Mouse (Mus musculus): ENCODE results near the gene Creb5. TPM values are rescaled to one million over a fixed set of nuclear protein-coding genes. Genes with fewer than 3 reads are reported as not detected.
A peak's percentile ranks its signal among the peaks of the same experiment; 100 is the strongest.

Gene Creb5
- polyA plus RNA-seq, 1 experiment from 2014 or later: 39.0 TPM

DNA sequence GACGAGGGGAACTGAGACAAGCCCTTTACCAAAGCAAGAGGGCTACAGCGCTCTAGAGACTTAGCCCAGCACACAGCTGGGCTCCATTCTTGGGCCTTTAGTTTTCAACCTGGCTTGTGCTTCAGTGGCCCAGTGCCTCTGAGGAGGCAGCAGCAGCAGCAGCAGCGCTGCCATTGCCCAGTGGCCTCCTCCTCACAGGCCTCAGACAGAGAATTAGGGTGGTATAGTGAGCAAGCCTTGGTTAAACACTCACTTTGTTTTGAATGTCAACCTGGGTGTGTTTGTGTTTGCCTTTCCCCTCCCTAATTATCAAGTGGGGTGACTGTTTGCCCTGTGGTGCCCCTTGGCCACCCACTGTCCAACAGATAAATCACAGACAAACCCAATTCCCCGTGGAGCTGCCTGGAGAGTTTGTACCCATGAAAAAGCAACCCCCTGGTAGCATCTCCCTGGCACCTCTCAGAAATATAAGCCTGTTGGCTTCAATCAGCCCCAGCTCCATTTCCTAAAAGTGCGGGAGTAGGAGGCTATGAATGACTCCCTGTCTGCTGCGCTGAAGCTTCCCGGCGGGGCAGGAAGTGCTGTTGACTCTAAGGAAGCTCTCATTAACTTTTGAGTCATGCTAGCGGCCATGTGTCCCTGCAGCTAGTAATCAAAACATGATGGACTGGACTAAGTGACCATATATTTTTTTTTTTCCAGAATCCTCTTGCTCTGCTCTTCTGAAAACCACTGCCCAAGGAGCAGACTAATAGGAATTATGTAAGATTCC, 328.6 kb downstream of the Creb5 start:
- Histone ChIP-seq H3K9me3 (ENCODE audit: control insufficient read depth, low read length) (no peaks in the 10 kb centered on the region), H3K4me3 (ENCODE audit: low read depth, low read length) (no peak overlapping the region), H3K4me1 (replicated peaks; ENCODE audit: control insufficient read depth, insufficient read depth, low read length) (no peaks in the 10 kb centered on the region), H3K36me3 (ENCODE audit: control insufficient read depth, insufficient read depth, low read length) (no peaks in the 10 kb centered on the region), H3K4me2 (ENCODE audit: low read depth, low read length, severe bottlenecking) (no peak overlapping the region), H3K9ac (ENCODE audit: low read length) (no peak overlapping the region), H3K27ac (ENCODE audit: low read depth, low read length) (no peak overlapping the region), H3K27me3 (ENCODE audit: control insufficient read depth, insufficient read depth, low read length) (no peaks in the 10 kb centered on the region)
- 71% methylated on average over 9 of the region's 9 CpGs for WGBS
- DNase-seq (ENCODE audit: low spot score): no peak
- no peak for ATAC-seq (replicated peaks; ENCODE audit: low FRiP score)

GRCm38 (mm10) chr6:53618164-53618563, 331.1 kb downstream of the Creb5 start:
- no peak overlapping the region for H3K4me3 ChIP-seq (ENCODE audit: low read depth, low read length)
- H3K4me1 ChIP-seq (replicated peaks; ENCODE audit: control insufficient read depth, insufficient read depth, low read length): 0 out of 2 replicates have a peak, but pooled peaks cover 3% of the 10 kb centered on the region
- H3K27ac ChIP-seq (ENCODE audit: low read depth, low read length): no peak overlapping the region
- no peak for DNase-seq (ENCODE audit: low spot score)
- no peaks in the 10 kb centered on the region for H3K36me3 ChIP-seq (ENCODE audit: control insufficient read depth, insufficient read depth, low read length)
- H3K9ac ChIP-seq (ENCODE audit: low read length): no peak overlapping the region
- WGBS: 83% methylated on average over 8 of the region's 8 CpGs
- ATAC-seq (replicated peaks; ENCODE audit: low FRiP score): no peak
- no peaks in the 10 kb centered on the region for H3K27me3 ChIP-seq (ENCODE audit: control insufficient read depth, insufficient read depth, low read length)
- no peak overlapping the region for H3K4me2 ChIP-seq (ENCODE audit: low read depth, low read length, severe bottlenecking)
- no peaks in the 10 kb centered on the region for H3K9me3 ChIP-seq (ENCODE audit: control insufficient read depth, low read length)

GRCm38 (mm10) chr6:53619676-53620075, 332.6 kb downstream of the Creb5 start:
- H3K4me3 ChIP-seq (ENCODE audit: low read depth, low read length): no peak overlapping the region
- H3K27me3 ChIP-seq (ENCODE audit: control insufficient read depth, insufficient read depth, low read length): no peaks in the 10 kb centered on the region
- DNase-seq (ENCODE audit: low spot score) (no peak), ATAC-seq (replicated peaks; ENCODE audit: low FRiP score) (no peak)
- H3K4me2 ChIP-seq (ENCODE audit: low read depth, low read length, severe bottlenecking): no peak overlapping the region
- no peaks in the 10 kb centered on the region for H3K36me3 ChIP-seq (ENCODE audit: control insufficient read depth, insufficient read depth, low read length)
- H3K9me3 ChIP-seq (ENCODE audit: control insufficient read depth, low read length): no peaks in the 10 kb centered on the region
- no peak overlapping the region for H3K9ac ChIP-seq (ENCODE audit: low read length)
- H3K4me1 ChIP-seq (replicated peaks; ENCODE audit: control insufficient read depth, insufficient read depth, low read length): peaks cover 3% of the 10 kb centered on the region; the same call in 1 of the 2 replicates
- H3K27ac ChIP-seq (ENCODE audit: low read depth, low read length): no peak overlapping the region
- 89% methylated on average over 1 of the region's 1 CpGs for WGBS

GRCm38 (mm10) chr6:53621295-53621694, 334.2 kb downstream of the Creb5 start:
- Histone ChIP-seq H3K4me3 (ENCODE audit: low read depth, low read length) (no peak overlapping the region), H3K36me3 (ENCODE audit: control insufficient read depth, insufficient read depth, low read length) (no peaks in the 10 kb centered on the region), H3K9ac (ENCODE audit: low read length) (no peak overlapping the region), H3K4me2 (ENCODE audit: low read depth, low read length, severe bottlenecking) (no peak overlapping the region), H3K9me3 (ENCODE audit: control insufficient read depth, low read length) (no peaks in the 10 kb centered on the region), H3K27me3 (ENCODE audit: control insufficient read depth, insufficient read depth, low read length) (no peaks in the 10 kb centered on the region), H3K4me1 (replicated peaks; ENCODE audit: control insufficient read depth, insufficient read depth, low read length) (peaks cover 3% of the 10 kb centered on the region; the same call in 1 of the 2 replicates), H3K27ac (ENCODE audit: low read depth, low read length) (no peak overlapping the region)
- ATAC-seq (replicated peaks; ENCODE audit: low FRiP score) (no peak), DNase-seq (ENCODE audit: low spot score) (no peak)
- 86% methylated on average over 5 of the region's 5 CpGs for WGBS

DNA sequence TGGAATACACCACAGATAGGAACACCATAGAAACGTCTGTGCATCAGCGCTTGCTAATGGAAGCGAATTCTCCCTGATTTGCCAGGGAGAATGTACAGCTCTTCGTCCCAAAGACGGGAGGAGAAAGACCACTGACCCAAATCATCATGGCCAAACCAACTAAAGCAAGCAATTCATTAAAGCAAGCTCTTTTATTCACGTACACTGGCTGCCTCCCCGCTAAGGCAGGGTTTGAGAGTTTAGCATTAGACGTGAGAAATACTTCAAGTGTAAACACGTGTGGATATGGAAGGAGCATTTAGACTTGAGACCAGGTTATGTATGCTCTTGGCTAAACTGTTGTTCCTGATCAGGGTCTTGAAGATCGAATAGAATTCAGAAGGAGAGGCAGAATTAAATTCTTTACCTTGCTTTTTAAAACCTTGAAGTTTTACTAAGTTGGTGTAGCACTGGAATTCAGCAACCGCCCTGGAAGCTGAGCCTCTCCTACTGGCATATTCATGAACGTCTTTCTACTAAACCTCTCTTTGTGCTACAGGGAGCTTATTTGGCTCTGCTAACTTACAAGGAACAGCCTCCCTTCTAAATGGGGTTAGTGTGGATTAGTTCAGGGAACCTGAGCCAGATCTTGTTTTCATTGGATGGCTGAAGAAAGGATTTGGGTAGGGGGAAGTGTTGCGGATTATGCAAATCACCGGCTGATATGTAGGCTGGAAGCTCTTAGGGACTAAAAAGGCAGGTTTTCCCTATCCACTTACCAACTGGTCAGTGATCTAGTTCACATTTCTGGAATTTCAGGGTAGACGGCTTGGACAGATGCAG, 337.6 kb downstream of the Creb5 start:
- Histone ChIP-seq H3K4me1 (replicated peaks; ENCODE audit: control insufficient read depth, insufficient read depth, low read length) (peaks cover 3% of the 10 kb centered on the region; the same call in 1 of the 2 replicates), H3K4me3 (ENCODE audit: low read depth, low read length) (no peak overlapping the region), H3K4me2 (ENCODE audit: low read depth, low read length, severe bottlenecking) (0 out of 2 replicates have a peak overlapping the region, but pooled peaks have one; percentile 22), H3K9ac (ENCODE audit: low read length) (no peak overlapping the region), H3K27ac (ENCODE audit: low read depth, low read length) (peak overlapping the region; percentile 81), H3K36me3 (ENCODE audit: control insufficient read depth, insufficient read depth, low read length) (no peaks in the 10 kb centered on the region), H3K9me3 (ENCODE audit: control insufficient read depth, low read length) (no peaks in the 10 kb centered on the region), H3K27me3 (ENCODE audit: control insufficient read depth, insufficient read depth, low read length) (no peaks in the 10 kb centered on the region)
- no peak for DNase-seq (ENCODE audit: low spot score)
- peak; percentile 91 for ATAC-seq (replicated peaks; ENCODE audit: low FRiP score)
- 13% methylated on average over 15 of the region's 15 CpGs for WGBS

DNA sequence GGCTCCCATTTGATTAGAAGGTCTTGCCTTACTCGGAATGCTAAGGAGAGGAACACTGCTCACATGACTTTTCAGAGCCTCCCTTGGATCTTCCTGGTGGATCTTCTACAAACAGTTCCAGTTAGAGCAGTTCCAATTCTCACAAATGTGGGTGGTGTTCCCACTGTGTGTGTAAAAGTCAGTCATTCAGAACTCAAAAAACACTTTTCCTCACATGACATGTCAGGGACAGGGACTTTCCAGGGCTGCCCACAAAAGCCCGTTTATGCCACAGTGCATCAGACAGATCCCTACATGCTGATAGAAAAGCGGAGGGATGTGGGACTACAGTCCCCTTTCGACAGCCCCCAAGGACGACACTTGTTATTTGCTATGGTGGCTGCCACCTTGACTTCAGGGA, 339.0 kb downstream of the Creb5 start:
- DNase-seq (ENCODE audit: low spot score): no peak
- H3K9ac ChIP-seq (ENCODE audit: low read length): no peak overlapping the region
- no peak overlapping the region for H3K4me2 ChIP-seq (ENCODE audit: low read depth, low read length, severe bottlenecking)
- no peaks in the 10 kb centered on the region for H3K36me3 ChIP-seq (ENCODE audit: control insufficient read depth, insufficient read depth, low read length)
- H3K27me3 ChIP-seq (ENCODE audit: control insufficient read depth, insufficient read depth, low read length): no peaks in the 10 kb centered on the region
- no peak overlapping the region for H3K27ac ChIP-seq (ENCODE audit: low read depth, low read length)
- no peak for ATAC-seq (replicated peaks; ENCODE audit: low FRiP score)
- H3K4me3 ChIP-seq (ENCODE audit: low read depth, low read length): no peak overlapping the region
- peaks cover 3% of the 10 kb centered on the region; the same call in 1 of the 2 replicates for H3K4me1 ChIP-seq (replicated peaks; ENCODE audit: control insufficient read depth, insufficient read depth, low read length)
- WGBS: 90% methylated on average over 5 of the region's 5 CpGs
- H3K9me3 ChIP-seq (ENCODE audit: control insufficient read depth, low read length): no peaks in the 10 kb centered on the region

DNA sequence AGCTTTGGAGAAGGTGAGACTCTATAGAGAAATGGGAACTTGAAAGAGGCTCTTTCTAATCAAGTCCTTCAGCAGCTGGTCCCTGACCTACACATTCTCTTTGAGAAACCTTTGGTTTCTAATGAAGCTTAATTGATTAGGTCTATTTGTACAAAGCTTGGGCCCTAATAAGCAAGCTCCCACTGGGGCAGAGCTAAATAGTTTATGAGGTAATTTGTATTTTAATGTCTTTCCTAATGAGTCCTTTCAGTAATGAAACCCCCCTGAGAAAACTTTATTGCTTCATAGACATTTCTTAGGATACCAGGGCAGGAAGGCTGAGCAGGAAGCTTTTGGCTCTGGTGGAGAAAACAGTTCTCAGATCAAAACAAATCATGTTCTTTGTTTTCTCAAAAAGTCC, 341.6 kb downstream of the Creb5 start:
- Histone ChIP-seq H3K27me3 (ENCODE audit: control insufficient read depth, insufficient read depth, low read length) (no peaks in the 10 kb centered on the region), H3K4me3 (ENCODE audit: low read depth, low read length) (no peak overlapping the region), H3K9ac (ENCODE audit: low read length) (no peak overlapping the region), H3K36me3 (ENCODE audit: control insufficient read depth, insufficient read depth, low read length) (no peaks in the 10 kb centered on the region), H3K9me3 (ENCODE audit: control insufficient read depth, low read length) (no peaks in the 10 kb centered on the region), H3K4me1 (replicated peaks; ENCODE audit: control insufficient read depth, insufficient read depth, low read length) (no peaks in the 10 kb centered on the region; the same call in 1 of the 2 replicates), H3K27ac (ENCODE audit: low read depth, low read length) (no peak overlapping the region), H3K4me2 (ENCODE audit: low read depth, low read length, severe bottlenecking) (no peak overlapping the region)
- ATAC-seq (replicated peaks; ENCODE audit: low FRiP score) (no peak), DNase-seq (ENCODE audit: low spot score) (no peak)

DNA sequence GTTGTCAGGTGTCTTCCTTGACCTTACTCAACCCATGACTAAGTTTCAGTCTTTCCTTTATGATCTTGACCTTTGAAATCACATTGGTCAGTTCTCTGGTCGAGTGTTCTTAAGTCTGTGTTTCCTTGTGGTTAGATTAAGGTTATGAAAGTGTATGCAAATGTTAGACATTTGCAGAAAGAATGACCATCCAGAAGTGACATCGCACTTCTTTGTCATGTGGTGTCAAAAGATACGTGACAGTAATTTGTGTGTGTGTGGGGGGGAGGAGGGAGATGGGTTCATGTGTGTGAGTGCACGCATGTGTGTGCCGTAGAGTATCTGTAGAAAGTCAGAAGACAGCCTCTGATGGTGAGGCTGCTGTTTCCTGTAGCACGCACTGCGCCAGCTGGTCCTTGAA, 348.4 kb downstream of the Creb5 start:
- DNase-seq (ENCODE audit: low spot score) (no peak), ATAC-seq (replicated peaks; ENCODE audit: low FRiP score) (no peak)
- H3K4me2 ChIP-seq (ENCODE audit: low read depth, low read length, severe bottlenecking): no peak overlapping the region
- H3K27me3 ChIP-seq (ENCODE audit: control insufficient read depth, insufficient read depth, low read length): no peaks in the 10 kb centered on the region
- no peaks in the 10 kb centered on the region for H3K4me1 ChIP-seq (replicated peaks; ENCODE audit: control insufficient read depth, insufficient read depth, low read length)
- H3K4me3 ChIP-seq (ENCODE audit: low read depth, low read length): no peak overlapping the region
- no peaks in the 10 kb centered on the region for H3K36me3 ChIP-seq (ENCODE audit: control insufficient read depth, insufficient read depth, low read length)
- H3K27ac ChIP-seq (ENCODE audit: low read depth, low read length): no peak overlapping the region
- H3K9ac ChIP-seq (ENCODE audit: low read length): no peak overlapping the region
- no peaks in the 10 kb centered on the region for H3K9me3 ChIP-seq (ENCODE audit: control insufficient read depth, low read length)
- WGBS: 87% methylated on average over 7 of the region's 7 CpGs

All from forebrain, embryonic 11.5 days (tissue).